Mouse (Mus musculus) stomach, postnatal 0 days (tissue): ENCODE measurements around the gene Noct.

Source experiments
- CTCF ChIP-seq: IDR thresholded peaks from 2 replicates; pipeline ENCODE4 v1.5.1; 2016; ENCODE audit warnings: antibody characterized with exemption, low read depth, mild to moderate bottlenecking, moderate library complexity
- EP300 ChIP-seq: optimal IDR thresholded peaks from 2 replicates; pipeline ENCODE3; 2016; ENCODE audit warnings: antibody characterized with exemption

DNA sequence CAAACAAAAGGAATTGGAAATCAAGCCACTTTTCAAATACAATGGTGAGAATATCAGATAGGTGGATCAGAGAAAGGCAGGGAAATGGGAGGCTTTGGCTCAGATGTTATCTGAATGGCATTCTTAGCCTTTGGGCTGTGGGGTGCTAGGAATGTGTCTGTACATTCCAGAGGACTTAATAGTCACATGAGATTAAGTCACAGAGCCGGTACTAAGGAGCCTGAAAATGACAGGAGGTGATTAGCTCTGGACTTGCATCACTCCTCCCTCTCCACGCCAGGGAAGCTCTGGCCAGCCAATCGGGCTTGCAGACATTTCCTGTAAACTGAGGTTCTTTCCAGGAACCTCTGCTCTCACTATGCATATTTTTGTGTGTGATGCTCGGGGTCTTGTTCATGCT is 3.4 kb upstream of the Noct start:
- TF ChIP-seq CTCF (no peak), EP300 (no peak)
